Mouse (Mus musculus) midbrain, embryonic 13.5 days (tissue): ENCODE data around the gene AI661453. TPM values are rescaled to one million over a fixed set of nuclear protein-coding genes. Genes with fewer than 3 reads are reported as not detected.

Experiments
- ATAC-seq: fragments of 200-750 bp; cut with Nextera tagmentation; 2 replicates; pipeline ENCODE4 v1.8.0; 2017; ENCODE audit warnings: mild to moderate bottlenecking, moderate TSS enrichment, moderate library complexity
- H3K27ac ChIP-seq: fragments of 300-500 bp; sonication (generic); 2 replicates; pipeline ENCODE4 v1.5.1; 2015; ENCODE audit warnings: inconsistent platforms, mild to moderate bottlenecking, moderate library complexity
- H3K27me3 ChIP-seq: fragments of 300-500 bp; sonication (generic); 2 replicates; pipeline ENCODE4 v1.6.1; 2015; ENCODE audit warnings: mild to moderate bottlenecking, inconsistent platforms
- H3K36me3 ChIP-seq: fragments of 300-500 bp; sonication (generic); 2 replicates; pipeline ENCODE4 v1.6.1; 2015; ENCODE audit warnings: mild to moderate bottlenecking, inconsistent platforms
- H3K4me1 ChIP-seq: fragments of 300-500 bp; sonication (generic); replicated peaks from 2 replicates; pipeline ENCODE4 v1.6.1; 2015; ENCODE audit warnings: inconsistent platforms
- H3K4me2 ChIP-seq: fragments of 300-500 bp; sonication (generic); replicated peaks from 2 replicates; pipeline ENCODE4 v1.6.1; 2015; ENCODE audit warnings: moderate library complexity, mild to moderate bottlenecking, inconsistent platforms
- H3K4me3 ChIP-seq: fragments of 300-500 bp; sonication (generic); replicated peaks from 2 replicates; pipeline ENCODE4 v1.5.1; 2015; ENCODE audit warnings: mild to moderate bottlenecking, inconsistent platforms
- H3K9ac ChIP-seq: fragments of 300-500 bp; sonication (generic); replicated peaks from 2 replicates; pipeline ENCODE4 v1.6.1; 2015; ENCODE audit warnings: mild to moderate bottlenecking, inconsistent platforms
- H3K9me3 ChIP-seq: fragments of 300-500 bp; sonication (generic); 2 replicates; pipeline ENCODE4 v1.6.1; 2016; ENCODE audit warnings: mild to moderate bottlenecking, inconsistent platforms
- WGBS: fragments of 180-500 bp; shearing (Covaris S2); methylation state at CpG from one replicate; pipeline ENCODE4 v1.1.7; 2015; 5-methylcytosine and 5-hydroxymethylcytosine counted together
- polyA plus RNA-seq: library from polyadenylated mRNA; unstranded; fragments of >200 nt; fragmentation: Nextera tagmentation; extraction: Ambion mirVana; gene quantifications from 2 replicates; pipeline ENCODE4 v1.2.1, GENCODE M21; 2015

AI661453 gene
- polyA plus RNA-seq, 1 experiment from 2014 or later = 0.26 TPM

DNA sequence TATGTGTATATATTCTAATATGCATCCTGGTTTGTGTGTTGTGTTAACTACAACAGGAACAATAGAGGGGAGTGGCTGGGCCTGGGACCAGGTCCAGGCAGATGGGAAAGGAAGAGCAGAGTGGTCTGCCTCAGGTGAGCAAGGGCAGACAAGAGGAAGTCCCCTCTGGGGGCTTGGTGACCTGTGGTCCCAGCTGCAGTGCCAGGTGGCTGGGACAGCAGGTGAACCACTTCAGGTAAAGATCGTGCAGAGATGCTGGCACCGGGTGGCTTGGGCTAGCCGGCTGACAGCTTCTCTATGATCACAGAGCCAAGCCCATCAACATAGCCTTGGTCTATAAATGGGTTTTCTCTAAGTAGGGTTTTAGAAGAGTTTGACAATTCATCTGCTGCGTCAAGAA lies 33.7 kb downstream of the AI661453 start:
- Histone ChIP-seq H3K9me3 (no peaks in the 10 kb centered on the region), H3K27ac (no peak overlapping the region), H3K36me3 (no peaks in the 10 kb centered on the region), H3K27me3 (peaks cover 43% of the 10 kb centered on the region), H3K4me3 (no peak overlapping the region), H3K9ac (no peak overlapping the region), H3K4me1 (peaks cover 7% of the 10 kb centered on the region; the same call in 1 of the 2 replicates), H3K4me2 (no peak overlapping the region)
- no peak for ATAC-seq
- WGBS = 96% methylated on average over 4 of the region's 4 CpGs

DNA sequence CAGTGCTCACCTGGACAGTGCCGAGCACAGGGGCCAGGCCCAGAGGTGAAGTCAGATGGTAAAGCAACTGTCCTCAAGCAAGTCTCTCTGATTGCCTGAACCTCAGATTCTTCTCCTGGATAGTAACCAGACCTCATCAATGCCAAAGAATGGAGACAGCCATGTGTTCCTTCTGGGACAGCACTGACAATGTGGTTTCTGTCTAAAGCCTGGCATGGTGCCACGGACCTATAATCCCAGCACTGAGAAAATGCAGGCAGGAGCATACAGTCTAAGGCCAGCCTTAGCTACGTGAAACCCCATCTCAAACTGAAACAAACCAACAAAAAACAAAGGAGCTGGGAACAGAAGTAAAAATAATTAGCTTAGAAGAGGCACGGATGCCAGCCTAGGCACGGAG lies 34.3 kb downstream of the AI661453 start:
- 71% methylated on average over 5 of the region's 5 CpGs for WGBS
- Histone ChIP-seq H3K4me2 (no peak overlapping the region), H3K4me1 (peaks cover 7% of the 10 kb centered on the region; the same call in 1 of the 2 replicates)

GRCm38 (mm10) chr17:47472435-47473350 lies 36.3 kb downstream of the AI661453 start:
- Histone ChIP-seq H3K4me1 (peaks cover 7% of the 10 kb centered on the region; the same call in 1 of the 2 replicates), H3K36me3 (no peaks in the 10 kb centered on the region), H3K27ac (no peak overlapping the region), H3K27me3 (peaks cover 24% of the 10 kb centered on the region), H3K4me2 (no peak overlapping the region), H3K9ac (no peak overlapping the region), H3K9me3 (no peaks in the 10 kb centered on the region), H3K4me3 (no peak overlapping the region)
- no peak for ATAC-seq
- 62% methylated on average over 15 of the region's 15 CpGs for WGBS

More for the DNA sequence above, 34.3 kb downstream of the AI661453 start:
- H3K27ac ChIP-seq = no peak overlapping the region
- H3K36me3 ChIP-seq = no peaks in the 10 kb centered on the region
- no peak overlapping the region for H3K4me3 ChIP-seq
- H3K27me3 ChIP-seq = peaks cover 42% of the 10 kb centered on the region
- no peak for ATAC-seq
- H3K9me3 ChIP-seq = no peaks in the 10 kb centered on the region
- H3K9ac ChIP-seq = no peak overlapping the region

DNA sequence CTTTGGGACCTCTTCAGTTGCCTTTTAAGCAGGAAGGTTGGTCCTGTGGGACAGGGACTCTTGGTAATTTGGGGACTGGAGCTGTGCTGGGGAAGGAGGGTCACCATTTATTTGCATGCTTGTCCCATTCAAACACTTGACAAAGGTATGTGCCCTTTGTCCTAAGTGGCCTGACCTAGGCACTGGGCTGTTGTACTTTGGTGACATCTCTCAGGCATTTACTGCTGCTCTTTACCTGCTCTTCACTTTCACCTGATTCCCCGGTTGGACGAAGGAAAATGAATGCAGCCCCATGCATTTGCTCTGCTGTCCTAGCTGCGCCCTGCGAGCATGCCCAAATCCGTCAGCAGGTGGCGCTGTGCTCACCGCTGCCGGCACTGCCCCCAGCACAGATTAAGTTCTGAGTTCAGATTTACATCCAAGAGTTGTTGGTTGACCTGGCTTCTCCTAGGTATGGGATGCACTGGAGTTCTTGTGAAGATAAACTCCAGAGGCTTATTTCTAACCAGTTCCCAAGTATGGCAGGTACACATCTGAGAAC lies 37.1 kb downstream of the AI661453 start:
- no peaks in the 10 kb centered on the region for H3K9me3 ChIP-seq
- H3K9ac ChIP-seq = no peak overlapping the region
- no peak overlapping the region for H3K4me2 ChIP-seq
- H3K27me3 ChIP-seq = peaks cover 16% of the 10 kb centered on the region
- ATAC-seq = no peak
- 19% methylated on average over 8 of the region's 8 CpGs for WGBS
- H3K36me3 ChIP-seq = no peaks in the 10 kb centered on the region
- no peak overlapping the region for H3K4me3 ChIP-seq
- no peak overlapping the region for H3K27ac ChIP-seq
- 0 out of 2 replicates have a peak, but pooled peaks cover 3% of the 10 kb centered on the region for H3K4me1 ChIP-seq

- Histone ChIP-seq H3K4me3 (no peak overlapping the region), H3K4me1 (0 out of 2 replicates have a peak, but pooled peaks cover 3% of the 10 kb centered on the region), H3K9ac (no peak overlapping the region), H3K36me3 (no peaks in the 10 kb centered on the region), H3K9me3 (no peaks in the 10 kb centered on the region), H3K27me3 (peaks cover 8% of the 10 kb centered on the region), H3K27ac (no peak overlapping the region), H3K4me2 (no peak overlapping the region)
- WGBS = 80% methylated on average over 4 of the region's 4 CpGs
- no peak for ATAC-seq
Observed at GRCm38 (mm10) chr17:47474250-47474649, 37.8 kb downstream of the AI661453 start.

GRCm38 (mm10) chr17:47475181-47475580 lies 38.8 kb downstream of the AI661453 start:
- 87% methylated on average over 4 of the region's 4 CpGs for WGBS
- no peak overlapping the region for H3K4me3 ChIP-seq
- H3K36me3 ChIP-seq = no peaks in the 10 kb centered on the region
- ATAC-seq = no peak
- no peaks in the 10 kb centered on the region for H3K9me3 ChIP-seq
- H3K27me3 ChIP-seq = peaks cover under 1% of the 10 kb centered on the region; the same call in 1 of the 2 replicates
- H3K4me2 ChIP-seq = no peak overlapping the region
- no peak overlapping the region for H3K27ac ChIP-seq
- H3K9ac ChIP-seq = no peak overlapping the region
- 0 out of 2 replicates have a peak, but pooled peaks cover 3% of the 10 kb centered on the region for H3K4me1 ChIP-seq

DNA sequence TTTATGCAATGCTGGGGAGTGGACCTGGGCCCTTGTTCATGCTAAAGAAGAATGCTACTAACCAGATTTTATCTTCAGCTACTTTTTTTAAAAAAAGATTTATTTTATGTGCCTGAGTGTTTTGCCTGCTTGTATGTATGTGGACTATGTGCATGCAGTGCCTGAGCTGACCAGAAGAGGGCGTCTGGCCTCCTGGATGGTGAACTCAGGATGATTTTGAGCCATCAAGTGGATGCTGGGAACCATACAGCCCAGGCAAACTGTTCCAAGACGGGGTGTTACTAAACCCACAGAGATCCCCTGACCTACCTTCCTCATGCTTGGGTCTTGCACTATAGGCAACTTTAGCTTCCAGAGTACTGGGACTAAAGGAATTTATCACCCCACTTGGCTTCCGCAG lies 39.3 kb downstream of the AI661453 start:
- Histone ChIP-seq H3K4me3 (no peak overlapping the region), H3K4me1 (0 out of 2 replicates have a peak, but pooled peaks cover under 1% of the 10 kb centered on the region), H3K27me3 (no peaks in the 10 kb centered on the region; the same call in 1 of the 2 replicates), H3K9ac (no peak overlapping the region), H3K27ac (no peak overlapping the region), H3K36me3 (no peaks in the 10 kb centered on the region), H3K4me2 (no peak overlapping the region), H3K9me3 (no peaks in the 10 kb centered on the region)
- WGBS = 66% methylated on average over 3 of the region's 3 CpGs
- no peak for ATAC-seq

GRCm38 (mm10) chr17:47479887-47480286 lies 43.5 kb downstream of the AI661453 start:
- Histone ChIP-seq H3K9me3 (no peaks in the 10 kb centered on the region), H3K27ac (no peak overlapping the region), H3K4me3 (no peak overlapping the region), H3K4me1 (peaks cover 4% of the 10 kb centered on the region; the same call in 1 of the 2 replicates), H3K4me2 (no peak overlapping the region), H3K9ac (no peak overlapping the region), H3K36me3 (no peaks in the 10 kb centered on the region), H3K27me3 (no peaks in the 10 kb centered on the region)
- no peak for ATAC-seq
- WGBS = 81% methylated on average over 3 of the region's 3 CpGs

DNA sequence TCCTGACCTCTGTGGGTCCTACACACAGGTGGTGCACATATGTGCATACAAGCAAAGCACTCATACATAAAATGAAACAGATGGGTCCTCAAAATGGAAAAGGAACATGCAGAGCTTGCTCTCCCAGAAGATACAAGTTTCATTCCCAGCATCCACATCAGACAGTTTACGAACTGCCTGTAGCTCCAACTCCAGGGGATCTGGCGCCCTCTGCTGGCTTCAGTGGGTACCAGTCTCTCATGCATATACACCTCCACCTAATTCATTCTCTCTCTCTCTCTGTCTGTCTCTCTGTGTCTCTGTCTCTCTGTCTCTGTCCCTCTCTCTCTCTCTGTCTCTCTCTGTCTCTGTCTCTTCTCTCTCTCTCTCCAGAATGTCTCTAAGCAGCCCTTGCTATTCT lies 46.0 kb downstream of the AI661453 start:
- Histone ChIP-seq H3K9ac (no peak overlapping the region), H3K9me3 (no peaks in the 10 kb centered on the region), H3K36me3 (no peaks in the 10 kb centered on the region), H3K4me1 (peaks cover 14% of the 10 kb centered on the region), H3K4me2 (no peak overlapping the region), H3K27ac (no peak overlapping the region), H3K27me3 (no peaks in the 10 kb centered on the region), H3K4me3 (no peak overlapping the region)
- no peak for ATAC-seq
- 39% methylated on average over 2 of the region's 2 CpGs for WGBS

DNA sequence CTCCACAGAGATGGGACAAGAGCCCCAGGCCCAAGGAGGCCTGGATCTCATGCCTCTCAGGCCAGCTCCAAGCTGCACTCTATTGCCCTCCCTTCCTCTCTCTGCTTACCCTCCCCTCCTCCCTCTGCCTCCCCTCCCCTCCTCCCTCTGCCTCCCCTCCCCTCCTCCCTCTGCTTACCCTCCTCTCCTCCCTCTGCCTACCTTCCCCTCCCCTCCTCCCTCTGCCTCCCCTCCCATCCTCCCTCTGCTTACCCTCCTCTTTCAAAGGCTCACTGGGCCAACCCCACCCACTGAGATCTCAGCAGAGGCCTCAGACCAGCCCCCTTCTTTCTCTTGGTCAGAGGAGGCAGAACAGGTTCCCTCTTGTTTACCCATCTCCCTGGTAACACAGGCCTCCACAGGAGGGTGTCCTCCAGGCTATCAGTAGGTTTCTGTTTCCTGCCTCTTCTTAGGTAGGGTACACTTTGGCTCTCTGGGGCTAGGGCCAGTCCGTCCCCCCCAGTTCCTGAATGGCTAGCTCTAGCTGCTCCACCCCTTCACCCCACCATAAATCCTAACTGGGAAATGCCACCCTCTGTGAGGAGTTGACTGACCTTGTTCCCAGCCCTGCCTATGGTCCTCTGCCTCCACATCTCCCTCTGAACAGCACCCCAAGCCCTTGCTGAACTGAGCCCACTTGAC lies 48.0 kb downstream of the AI661453 start:
- Histone ChIP-seq H3K27ac (no peak overlapping the region), H3K4me3 (no peak overlapping the region), H3K36me3 (peaks cover 12% of the 10 kb centered on the region), H3K4me1 (peaks cover 14% of the 10 kb centered on the region), H3K9me3 (no peaks in the 10 kb centered on the region), H3K27me3 (no peaks in the 10 kb centered on the region), H3K9ac (no peak overlapping the region), H3K4me2 (no peak overlapping the region)
- peak; percentile 41; the same call in 1 of the 2 replicates for ATAC-seq
- 21% methylated on average over 1 of the region's 1 CpGs for WGBS

DNA sequence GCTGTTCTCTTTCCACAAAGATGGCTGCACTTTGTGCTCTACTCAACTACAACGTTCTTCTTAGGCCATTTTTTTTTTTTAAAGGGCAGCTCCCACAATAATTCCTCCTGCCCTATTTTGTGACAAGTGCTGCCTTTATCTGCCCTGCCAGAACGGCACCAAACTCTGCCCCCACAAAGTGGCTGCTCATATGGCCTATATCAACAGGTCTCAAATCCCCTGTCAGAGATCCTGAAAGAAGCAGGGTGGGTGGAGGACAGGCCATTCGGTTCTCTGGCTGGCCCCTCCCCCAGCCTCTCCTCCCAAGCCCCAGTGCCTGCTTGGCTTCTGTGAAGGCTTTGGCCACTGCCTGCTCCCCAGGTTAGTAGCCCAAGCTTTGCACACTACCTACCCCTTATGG lies 48.6 kb downstream of the AI661453 start:
- ATAC-seq = no peak
- H3K36me3 ChIP-seq = peaks cover 18% of the 10 kb centered on the region
- 11% methylated on average over 3 of the region's 3 CpGs for WGBS
- H3K9ac ChIP-seq = no peak overlapping the region
- no peak overlapping the region for H3K27ac ChIP-seq
- H3K27me3 ChIP-seq = no peaks in the 10 kb centered on the region
- peaks cover 14% of the 10 kb centered on the region for H3K4me1 ChIP-seq
- H3K9me3 ChIP-seq = no peaks in the 10 kb centered on the region
- H3K4me3 ChIP-seq = no peak overlapping the region
- no peak overlapping the region for H3K4me2 ChIP-seq

DNA sequence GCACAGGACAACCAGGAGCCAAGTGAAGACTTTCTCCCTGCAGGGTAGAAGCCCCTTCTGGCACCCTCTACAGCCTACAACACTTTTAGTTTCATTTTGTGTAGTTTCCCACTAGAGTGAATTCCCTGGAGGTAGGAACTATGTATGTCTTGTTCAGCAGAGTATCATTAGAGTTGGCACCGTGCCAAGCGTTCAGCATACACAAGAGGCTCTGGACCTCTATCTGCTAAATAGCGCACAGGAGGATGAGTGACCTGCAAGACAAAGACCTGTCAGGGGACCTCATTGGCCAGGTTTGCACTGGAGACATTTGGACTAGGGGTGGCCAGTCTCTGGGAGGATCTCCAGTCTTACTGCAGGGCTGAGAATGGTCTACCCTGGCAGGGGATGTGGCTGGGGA lies 49.4 kb downstream of the AI661453 start:
- ATAC-seq = no peak
- Histone ChIP-seq H3K4me2 (no peak overlapping the region), H3K4me1 (peaks cover 14% of the 10 kb centered on the region), H3K36me3 (peaks cover 26% of the 10 kb centered on the region), H3K27me3 (no peaks in the 10 kb centered on the region), H3K9ac (no peak overlapping the region), H3K9me3 (no peaks in the 10 kb centered on the region), H3K27ac (no peak overlapping the region), H3K4me3 (no peak overlapping the region)
- 77% methylated on average over 3 of the region's 3 CpGs for WGBS
